Mouse (Mus musculus) right cerebral cortex, adult 2 months (tissue): ENCODE measurements around the gene Btbd2.

Experiments
- DNase-seq, 2 experiments: peaks; one replicate each; pipeline ENCODE4 v3.0.0; 2021 to 2022; ENCODE audit warnings: low spot score in 2 of 2

The Btbd2 gene

GRCm38 (mm10) chr10:80656863-80657623 lies at the start of gene Btbd2:
TSS of gene Btbd2 (minus strand) at chr10:80657071.
- DNase-seq: no peak

DNA sequence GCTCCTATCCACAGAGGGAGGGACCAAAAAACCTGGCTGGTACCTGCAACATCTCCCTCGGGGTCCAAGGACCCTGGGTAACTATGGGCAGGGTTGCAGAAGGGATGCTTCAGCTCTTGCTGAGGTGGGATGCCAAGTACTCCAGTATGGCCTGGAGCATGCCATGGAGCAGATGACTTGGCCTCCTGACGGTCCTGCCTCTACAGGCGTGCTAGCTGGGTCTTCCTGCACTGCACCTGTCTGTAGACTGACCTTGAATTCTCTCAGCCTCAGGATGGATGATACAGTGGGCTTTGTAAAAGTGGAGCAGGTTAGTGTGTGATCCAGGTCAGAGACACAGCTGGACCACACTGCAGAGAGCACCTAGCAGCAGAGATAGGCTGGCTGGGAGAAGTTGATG lies 48.6 kb upstream of the Btbd2 start:
- no peak for DNase-seq

GRCm38 (mm10) chr10:80705033-80705432 lies 48.2 kb upstream of the Btbd2 start:
- no peak for DNase-seq

DNA sequence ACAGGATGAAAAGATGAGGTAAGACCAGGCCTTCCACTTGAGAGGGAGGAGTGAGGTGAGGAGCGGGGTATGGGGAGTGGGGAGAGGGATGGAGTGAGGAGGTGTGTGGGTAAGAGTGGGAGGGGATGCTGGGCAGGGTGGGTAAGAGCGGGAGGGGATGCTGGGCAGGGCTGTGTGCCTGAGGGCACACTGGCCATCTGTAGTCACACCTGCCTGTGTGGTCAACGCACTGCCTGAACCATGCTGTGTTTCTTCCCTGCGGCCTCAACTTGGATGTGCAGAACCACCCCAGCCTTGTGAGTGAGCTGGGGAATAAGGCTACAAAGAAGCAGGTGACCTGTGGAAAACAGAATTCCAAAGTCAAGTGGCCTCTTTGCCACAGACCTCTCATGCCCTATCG lies 47.5 kb upstream of the Btbd2 start:
- no peak for DNase-seq

DNA sequence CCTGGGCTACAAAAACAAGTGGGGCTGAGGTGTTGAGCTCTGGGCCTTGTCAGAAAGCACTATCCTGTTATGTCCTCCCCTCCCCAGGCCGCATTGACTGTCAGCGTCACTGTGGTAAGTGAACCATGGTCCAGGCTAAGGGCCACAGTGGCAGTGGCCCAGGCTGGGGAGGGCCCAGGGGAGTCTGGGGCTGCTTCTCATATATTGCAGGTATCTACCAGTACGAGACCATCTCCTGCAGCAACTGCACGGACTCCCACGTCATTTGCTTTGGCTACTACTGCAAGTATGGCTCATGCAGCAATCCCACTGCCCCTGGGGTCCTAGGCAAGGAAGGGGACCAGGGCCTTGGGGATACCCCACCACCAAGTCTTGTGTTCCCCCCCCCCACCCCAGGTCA lies 46.8 kb upstream of the Btbd2 start:
- no peak for DNase-seq

DNA sequence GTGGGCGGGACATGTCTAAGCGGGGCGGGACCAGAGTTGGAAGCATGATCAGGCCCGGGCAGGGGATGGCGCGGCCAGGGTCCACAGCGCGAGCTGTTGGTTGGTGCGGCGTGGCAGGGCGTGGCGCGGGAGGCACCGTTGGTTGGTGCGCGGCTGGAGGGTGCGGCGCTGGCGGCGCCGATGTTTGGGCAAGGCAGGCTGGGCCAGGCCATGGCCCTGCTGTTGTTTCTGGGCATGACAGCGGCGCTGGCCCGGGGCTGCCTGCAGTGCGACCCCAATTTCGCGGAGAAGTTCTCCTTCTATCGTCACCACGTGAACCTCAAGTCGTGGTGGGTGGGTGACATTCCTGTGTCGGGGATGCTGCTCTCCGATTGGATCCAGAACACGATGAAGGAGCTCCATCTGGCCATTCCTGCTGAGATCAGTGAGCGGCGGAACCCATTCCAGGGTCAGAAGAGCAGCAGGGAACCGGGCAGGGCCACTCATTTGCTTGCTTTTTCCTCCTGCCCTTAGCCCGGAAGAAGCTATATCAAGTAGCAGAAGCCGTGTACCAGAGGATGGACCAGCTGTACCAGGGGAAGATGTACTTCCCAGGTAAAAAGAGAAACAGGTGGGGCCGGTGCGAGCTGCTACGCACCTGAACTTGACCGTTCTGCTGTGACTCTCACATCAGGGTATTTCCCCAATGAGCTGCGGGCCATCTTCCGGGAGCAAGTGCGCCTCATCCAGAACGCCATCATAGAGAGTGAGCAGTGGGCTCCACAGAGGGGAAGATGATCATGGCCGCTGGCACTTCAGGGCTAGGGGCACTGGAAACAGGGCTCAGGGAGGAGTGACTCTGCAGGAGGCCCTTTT lies 45.9 kb upstream of the Btbd2 start:
- peak; percentile 94 to 95 for DNase-seq

- peak; percentile 98 to 99 for DNase-seq
These were observed 45.1 kb upstream of the Btbd2 start, which contains the start of the genes Mob3a and Izumo4 for GRCm38 (mm10) chr10:80701721-80702535. TSS of gene Mob3a (minus strand) at chr10:80701977. TSS of gene Izumo4 (plus strand) at chr10:80702184.

GRCm38 (mm10) chr10:80700732-80701131 lies 43.9 kb upstream of the Btbd2 start:
- no peak for DNase-seq

DNA sequence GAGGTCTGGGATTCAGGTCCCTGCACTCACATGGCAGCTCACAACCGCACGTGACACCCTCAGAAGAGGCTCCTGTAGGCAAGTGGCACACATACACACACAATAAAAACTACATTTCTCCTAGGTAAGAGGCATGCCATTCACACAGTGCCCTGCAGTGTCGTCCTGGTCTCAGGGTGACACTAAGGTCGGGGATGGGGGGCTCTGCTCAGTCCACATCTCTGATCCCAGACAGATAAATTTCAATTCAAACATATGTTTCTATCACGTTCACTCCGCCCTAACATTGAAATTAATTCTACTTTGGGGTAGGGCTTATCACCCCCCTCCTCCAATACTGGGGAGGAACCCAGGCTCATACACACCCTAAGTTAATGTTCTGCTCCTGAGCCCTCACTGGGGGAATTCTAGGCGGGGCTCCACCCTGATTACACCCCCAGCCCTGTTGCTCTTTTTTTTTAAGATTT lies 43.2 kb upstream of the Btbd2 start:
- no peak for DNase-seq

- DNase-seq: no peak
These were observed 41.7 kb upstream of the Btbd2 start for GRCm38 (mm10) chr10:80698605-80699004.

GRCm38 (mm10) chr10:80697812-80698211 lies 40.9 kb upstream of the Btbd2 start:
- DNase-seq: no peak

DNA sequence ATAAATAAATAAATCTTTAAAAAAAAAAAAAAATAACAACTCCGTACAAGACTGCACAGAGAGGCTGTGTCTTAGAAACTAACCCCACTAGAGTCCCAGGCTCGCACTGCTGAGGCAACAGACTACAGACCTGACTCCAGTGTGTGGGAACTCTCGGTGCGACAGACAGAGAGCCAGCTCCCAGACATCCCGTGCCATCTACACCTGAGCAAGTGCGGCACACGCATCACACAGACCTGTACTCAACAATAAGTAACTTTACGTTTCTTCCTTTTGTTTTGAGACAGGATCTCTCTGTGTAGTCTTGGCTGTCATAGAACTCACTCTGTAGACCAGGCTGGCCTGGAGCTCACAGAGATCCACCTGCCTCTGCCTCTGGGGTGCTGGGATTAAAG lies 40.5 kb upstream of the Btbd2 start:
- DNase-seq: no peak

GRCm38 (mm10) chr10:80696502-80697392 lies 39.9 kb upstream of the Btbd2 start:
- DNase-seq: no peak

DNA sequence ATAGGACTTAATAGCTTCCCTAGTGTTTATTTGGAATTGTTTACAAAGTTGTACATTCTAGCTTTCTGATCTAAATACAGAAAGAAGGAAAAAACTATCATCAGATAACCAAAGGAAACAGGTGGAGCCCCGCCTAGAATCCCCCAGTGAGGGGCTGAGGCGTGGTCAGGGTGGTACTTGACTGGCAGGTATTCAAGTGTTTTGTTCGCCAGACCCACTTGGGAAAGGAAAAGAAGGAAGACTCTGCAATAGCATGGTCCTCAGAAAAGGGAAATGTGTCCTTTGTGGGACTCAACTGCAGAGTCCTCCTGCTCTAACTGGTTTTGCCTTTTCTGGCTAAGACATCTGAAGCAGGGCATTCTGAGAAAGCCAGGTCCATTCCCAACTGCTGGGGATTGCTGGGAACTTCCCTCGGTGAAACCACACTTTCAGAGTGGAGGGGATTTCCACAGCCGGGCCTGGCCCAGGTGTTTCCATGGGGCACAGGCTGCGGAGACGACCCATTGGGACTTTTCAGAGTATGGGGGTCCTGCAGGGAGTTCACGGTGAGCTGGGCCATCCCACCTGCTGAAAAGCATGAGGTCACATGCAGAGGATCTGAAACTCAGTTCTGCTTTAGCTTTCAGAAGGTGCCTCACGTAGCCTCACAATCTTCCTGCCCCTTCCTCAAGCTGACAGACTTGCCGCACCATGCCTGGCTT lies 39.1 kb upstream of the Btbd2 start:
- DNase-seq: no peak

DNA sequence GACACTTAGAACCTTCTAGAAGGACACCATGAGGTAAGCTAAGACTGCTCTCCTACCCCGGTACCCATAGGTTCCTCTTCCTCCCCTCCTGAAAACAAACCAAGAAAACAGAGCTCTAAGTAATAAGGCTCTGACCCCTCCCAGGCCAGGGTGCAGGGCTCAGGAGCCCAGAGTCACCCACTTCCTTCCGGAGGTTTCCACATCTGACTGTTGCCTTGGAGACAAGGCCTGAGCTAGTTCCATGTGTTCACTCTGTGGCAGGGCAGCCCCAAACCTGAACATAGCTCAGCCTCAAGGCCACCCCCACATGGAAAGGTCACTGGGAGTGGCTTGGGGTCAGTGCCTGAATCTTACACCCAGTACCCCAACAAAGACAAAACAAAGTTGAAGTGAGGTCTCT lies 38.3 kb upstream of the Btbd2 start:
- no peak for DNase-seq

DNA sequence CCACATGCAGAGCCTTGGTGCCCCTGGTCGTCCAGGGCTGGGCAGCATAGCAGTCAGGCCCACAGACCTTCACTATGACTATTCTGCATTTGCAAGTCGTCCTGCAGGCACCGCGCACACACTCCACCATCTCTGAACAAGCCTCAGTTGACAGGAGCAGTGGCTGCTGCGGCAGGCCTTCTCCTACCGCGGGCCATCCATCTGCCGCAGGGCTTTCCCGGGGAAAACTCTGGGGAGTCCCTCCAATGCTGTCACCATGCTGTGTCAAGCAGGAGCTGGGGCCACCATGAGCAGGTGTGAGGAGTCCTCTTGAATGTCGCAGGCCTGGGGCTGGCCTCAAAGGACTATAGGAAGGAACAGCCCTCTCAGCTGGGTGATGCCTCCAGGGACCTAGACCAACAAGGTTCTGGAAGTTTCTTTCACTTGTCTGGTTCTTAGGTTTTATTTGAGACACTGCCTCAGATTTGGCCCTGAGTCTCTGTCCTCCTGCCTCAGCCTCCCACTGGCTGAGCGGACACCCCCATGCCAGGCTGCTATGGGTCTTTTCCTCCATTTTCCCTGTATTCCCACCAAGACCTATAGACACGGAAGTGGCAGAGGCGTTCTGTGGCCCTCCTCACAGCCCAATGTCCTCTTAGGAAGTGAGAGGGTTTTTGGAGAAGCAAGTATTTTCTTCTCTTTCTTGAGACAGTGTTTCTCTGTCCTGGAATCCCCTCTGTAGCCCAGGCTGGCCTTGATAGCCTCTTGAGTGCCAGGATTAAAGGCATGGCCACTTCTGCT lies 37.5 kb upstream of the Btbd2 start:
- no peak for DNase-seq

- no peak for DNase-seq
These were observed 36.7 kb upstream of the Btbd2 start for GRCm38 (mm10) chr10:80693401-80694045.

- no peak for DNase-seq
These were observed 35.6 kb upstream of the Btbd2 start for GRCm38 (mm10) chr10:80692249-80693165.
